Mouse (Mus musculus) erythroblast, embryonic 14.5 days (primary cell): Measurements from ENCODE around the gene Scrn3.

Source experiments
- GATA1 ChIP-seq: IDR thresholded peaks from 2 replicates; pipeline ENCODE4 v1.6.1; 2012; ENCODE audit warnings: low read length, inconsistent platforms, mixed read lengths
- TAL1 ChIP-seq: IDR thresholded peaks from 3 replicates; pipeline ENCODE4 v1.6.1; 2012; ENCODE audit warnings: low read length, inconsistent platforms, mixed read lengths

DNA sequence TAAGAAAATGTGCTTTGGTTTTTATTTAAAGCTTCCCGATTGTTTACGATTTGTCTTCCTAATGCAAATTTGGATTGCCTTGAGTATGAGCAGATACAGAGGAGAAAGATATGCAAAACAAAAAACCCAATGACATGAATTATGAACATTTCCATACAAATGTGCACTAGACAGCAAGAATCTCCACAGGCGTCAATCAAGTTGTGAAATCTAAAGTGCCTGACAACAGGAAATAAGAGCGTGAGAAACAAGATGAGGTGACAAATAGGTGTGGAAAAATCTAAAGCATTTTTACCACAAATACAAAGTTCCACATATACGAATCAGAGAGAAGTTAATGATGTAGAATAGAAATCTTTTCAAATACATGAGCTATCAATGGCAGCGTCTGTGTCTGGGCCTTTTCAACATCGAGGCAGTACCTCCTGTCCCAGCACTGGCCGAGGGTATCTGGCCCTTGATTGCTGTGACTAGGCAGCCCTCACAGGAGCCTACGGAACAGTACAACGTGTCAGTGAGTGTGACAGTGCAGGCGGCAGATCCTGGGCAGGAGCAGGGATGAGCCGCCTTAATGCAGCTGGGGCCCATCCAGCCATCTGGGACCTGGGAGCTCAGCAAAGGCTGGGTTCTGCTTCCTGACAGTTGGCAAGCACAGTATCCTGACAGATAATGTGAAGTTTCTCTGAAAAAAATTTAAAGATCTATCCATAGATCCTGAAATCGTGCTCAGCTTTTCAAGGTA is 34.1 kb downstream of the Scrn3 start:
- TF ChIP-seq GATA1 (no peak), TAL1 (no peak)
